Mouse (Mus musculus) limb, embryonic 15.5 days (tissue): Measurements from ENCODE around the gene Gm10153. TPM values are rescaled to one million over a fixed set of nuclear protein-coding genes. Genes with fewer than 3 reads are reported as not detected.

Experiments used
- polyA plus RNA-seq: library from polyadenylated mRNA; unstranded; fragments of >200 nt; fragmentation: Nextera tagmentation; extraction: Ambion mirVana; gene quantifications from 2 replicates; pipeline ENCODE4 v1.2.1, GENCODE M21; 2015

Gm10153 gene
- polyA plus RNA-seq, 1 experiment from 2014 or later: not detected

Other genes with a start within 250 kb of the Gm10153 start
- gene Brsk2, start 240.6 kb downstream of the Gm10153 start, polyA plus RNA-seq: 0.55 and 0.95 TPM in 2 replicates
- 78.2 and 82.2 TPM in 2 replicates for gene Mob2, start 129.3 kb downstream of the Gm10153 start, polyA plus RNA-seq
- gene Dusp8, start 94.5 kb downstream of the Gm10153 start, polyA plus RNA-seq: 5.5 and 6.9 TPM in 2 replicates
- not detected in 2 replicates for gene Gm45618, start 69.7 kb downstream of the Gm10153 start, polyA plus RNA-seq
- gene Gm39115, start 54.4 kb downstream of the Gm10153 start, polyA plus RNA-seq: not detected in 2 replicates
- not detected in 2 replicates for gene Gm45337, start 45.8 kb downstream of the Gm10153 start, polyA plus RNA-seq
- gene Gm29735, start 33.3 kb downstream of the Gm10153 start, polyA plus RNA-seq: not detected in 2 replicates
- gene Gm4553, start 24.6 kb downstream of the Gm10153 start, polyA plus RNA-seq: not detected in 2 replicates
- not detected in 2 replicates for gene Krtap5-2, start 14.4 kb downstream of the Gm10153 start, polyA plus RNA-seq
- gene Krtap5-3, start 11.0 kb upstream of the Gm10153 start, polyA plus RNA-seq: not detected in 2 replicates
- gene Gm7579, start 21.5 kb upstream of the Gm10153 start, polyA plus RNA-seq: not detected in 2 replicates
- gene Krtap5-5, start 39.6 kb upstream of the Gm10153 start, polyA plus RNA-seq: not detected in 2 replicates
- not detected in 2 replicates for gene Gm40460, start 50.7 kb upstream of the Gm10153 start, polyA plus RNA-seq
- not detected in 2 replicates for gene Gm2431, start 68.0 kb upstream of the Gm10153 start, polyA plus RNA-seq
- not detected in 2 replicates for gene Gm4559, start 84.0 kb upstream of the Gm10153 start, polyA plus RNA-seq
- gene Krtap5-1, start 106.7 kb upstream of the Gm10153 start, polyA plus RNA-seq: not detected in 2 replicates
- gene Krtap5-4, start 113.2 kb upstream of the Gm10153 start, polyA plus RNA-seq: not detected in 2 replicates
- 4.0 and 4.6 TPM in 2 replicates for gene Ifitm10, start 183.4 kb upstream of the Gm10153 start, polyA plus RNA-seq
- not detected in 2 replicates for gene Gm49369, start 192.3 kb upstream of the Gm10153 start, polyA plus RNA-seq
- gene Ctsd, start 197.6 kb upstream of the Gm10153 start, polyA plus RNA-seq: 392 and 426 TPM in 2 replicates
- gene Syt8, start 244.5 kb upstream of the Gm10153 start, polyA plus RNA-seq: 6.3 and 6.7 TPM in 2 replicates